Mouse (Mus musculus): Measurements from ENCODE around the gene Dck. TPM values are rescaled to one million over a fixed set of nuclear protein-coding genes. Genes with fewer than 3 reads are reported as not detected.

The Dck gene
- polyA plus RNA-seq, 1 experiment from 2014 or later: 41.4 TPM

DNA sequence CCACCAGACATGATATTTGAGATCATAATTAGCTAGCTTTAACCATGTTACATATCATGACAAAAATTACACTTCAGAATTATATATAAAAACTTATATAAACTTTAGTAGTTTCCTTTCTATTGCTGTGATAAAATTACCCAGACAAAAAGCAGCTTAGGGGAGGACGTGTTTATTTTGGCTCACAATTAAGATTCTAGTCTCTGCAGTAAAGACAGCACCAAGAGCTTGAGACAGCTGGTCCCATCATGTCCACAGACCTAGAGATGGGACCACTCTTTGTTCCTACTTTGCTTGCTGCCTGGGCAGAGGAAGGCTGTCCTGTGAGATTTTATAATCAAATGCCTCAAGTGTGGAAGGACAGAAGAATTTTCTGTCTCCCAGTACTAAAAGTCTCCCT lies 20.3 kb downstream of the Dck start:
- 85% methylated on average over 1 of the region's 1 CpGs for WGBS
- Histone ChIP-seq H3K9me3 (ENCODE audit: low read length) (no peaks in the 10 kb centered on the region), H3K4me1 (ENCODE audit: insufficient read depth, low read length) (no peaks in the 10 kb centered on the region), H3K36me3 (ENCODE audit: insufficient read depth, low read length) (peaks cover 23% of the 10 kb centered on the region), H3K4me2 (replicated peaks; ENCODE audit: low read depth, low read length) (no peak overlapping the region), H3K4me3 (ENCODE audit: low read length) (no peak overlapping the region), H3K9ac (replicated peaks; ENCODE audit: low read length) (no peak overlapping the region), H3K27me3 (ENCODE audit: insufficient read depth, low read length) (no peaks in the 10 kb centered on the region), H3K27ac (ENCODE audit: low read length) (no peak overlapping the region)
- ATAC-seq (ENCODE audit: low FRiP score, low TSS enrichment): no peak

DNA sequence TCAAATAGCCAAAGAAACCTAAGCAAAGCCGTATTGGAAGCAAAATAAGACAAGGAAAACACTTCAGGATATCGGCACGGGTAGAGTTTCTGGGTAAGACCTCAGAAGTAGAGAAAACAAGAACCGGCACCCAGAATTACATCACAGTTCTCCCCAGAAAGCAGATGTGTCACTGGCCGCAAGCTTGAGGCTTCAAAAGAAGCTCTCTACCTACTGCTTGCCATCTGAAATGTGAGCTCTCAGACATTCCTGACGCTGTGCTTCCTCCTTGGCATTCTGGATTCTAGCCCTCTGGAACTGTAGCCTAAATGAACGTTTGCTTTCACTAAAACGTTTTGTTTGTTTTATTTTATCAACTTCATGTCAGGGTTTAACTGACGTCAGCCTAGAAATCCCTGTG lies 25.9 kb downstream of the Dck start:
- H3K27ac ChIP-seq (ENCODE audit: low read length): no peak overlapping the region
- no peak overlapping the region for H3K9ac ChIP-seq (replicated peaks; ENCODE audit: low read length)
- WGBS: 44% methylated on average over 9 of the region's 9 CpGs
- ATAC-seq (ENCODE audit: low FRiP score, low TSS enrichment): no peak
- H3K4me2 ChIP-seq (replicated peaks; ENCODE audit: low read depth, low read length): no peak overlapping the region
- no peaks in the 10 kb centered on the region for H3K4me1 ChIP-seq (ENCODE audit: insufficient read depth, low read length)
- H3K4me3 ChIP-seq (ENCODE audit: low read length): no peak overlapping the region
- no peaks in the 10 kb centered on the region for H3K36me3 ChIP-seq (ENCODE audit: insufficient read depth, low read length)
- no peaks in the 10 kb centered on the region for H3K9me3 ChIP-seq (ENCODE audit: low read length)
- no peaks in the 10 kb centered on the region for H3K27me3 ChIP-seq (ENCODE audit: insufficient read depth, low read length)

DNA sequence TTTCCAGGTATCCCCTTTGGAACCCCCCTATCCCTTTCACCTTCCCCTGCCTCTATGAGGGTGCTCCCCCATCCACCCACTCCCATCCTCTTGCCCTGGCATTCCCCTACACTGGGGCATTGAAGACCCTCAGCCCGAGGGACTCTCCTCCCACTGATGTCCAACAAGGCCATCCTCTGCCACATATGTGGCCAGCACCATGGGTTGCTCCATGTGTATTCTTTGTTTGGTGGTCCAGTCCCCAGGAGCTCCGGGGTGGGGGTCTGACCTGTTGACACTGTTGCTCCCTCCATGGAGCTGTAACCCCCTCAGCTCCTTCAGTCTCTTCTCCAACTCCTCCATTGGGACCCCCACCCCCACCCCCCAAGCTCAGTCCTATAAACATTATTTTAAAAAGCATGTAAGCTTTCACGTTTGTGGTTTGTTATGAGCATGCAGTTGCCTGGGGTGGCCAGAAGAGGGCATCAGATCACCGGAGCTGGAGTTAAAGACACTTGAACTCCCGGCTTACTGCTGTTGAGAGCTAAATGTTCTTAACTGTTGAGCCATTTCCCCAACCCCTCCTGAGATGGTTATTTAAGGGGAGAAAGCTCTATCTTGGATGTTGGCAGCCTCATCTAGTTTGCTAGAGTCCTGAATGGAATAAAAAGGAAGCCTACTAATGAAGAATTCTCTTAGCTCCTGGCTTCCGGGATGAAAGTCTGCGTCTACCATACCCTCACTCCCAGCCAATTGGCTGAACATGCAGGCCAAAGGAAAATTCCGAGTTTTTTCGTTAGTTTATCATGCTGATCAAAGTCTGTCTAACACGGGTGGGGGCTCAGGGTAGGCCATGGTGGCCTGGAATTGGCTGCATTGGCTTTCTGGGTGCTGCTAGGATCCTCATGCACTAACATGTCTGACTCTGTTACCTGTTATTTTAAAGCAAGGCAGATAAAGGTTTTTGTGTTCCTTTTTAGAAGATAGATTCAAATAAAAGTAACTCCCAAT lies 26.8 kb downstream of the Dck start:
- 38% methylated on average over 10 of the region's 10 CpGs for WGBS
- H3K36me3 ChIP-seq (ENCODE audit: insufficient read depth, low read length): no peaks in the 10 kb centered on the region
- H3K9ac ChIP-seq (replicated peaks; ENCODE audit: low read length): no peak overlapping the region

DNA sequence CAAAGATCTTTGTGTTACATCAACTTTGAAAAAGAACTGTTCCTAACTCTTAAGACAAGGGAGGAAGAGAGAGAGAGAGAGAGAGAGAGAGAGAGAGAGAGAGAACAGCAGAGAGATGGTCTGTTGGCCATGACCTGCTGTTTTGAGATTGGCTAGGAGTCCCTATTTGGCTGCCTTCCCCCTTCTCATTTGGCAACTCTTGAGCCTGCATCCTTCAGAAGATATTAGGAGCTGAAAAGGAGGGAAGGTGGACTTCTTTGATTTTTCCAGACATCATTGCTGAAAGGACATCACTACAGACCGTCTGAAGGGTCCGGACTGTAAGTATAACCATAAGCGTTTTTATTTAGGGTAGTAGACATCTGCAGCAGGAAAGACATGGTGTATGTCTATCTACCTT lies 28.9 kb downstream of the Dck start:
- H3K4me1 ChIP-seq (ENCODE audit: insufficient read depth, low read length): peaks cover 15% of the 10 kb centered on the region
- H3K9me3 ChIP-seq (ENCODE audit: low read length): no peaks in the 10 kb centered on the region
- H3K9ac ChIP-seq (replicated peaks; ENCODE audit: low read length): no peak overlapping the region
- H3K4me2 ChIP-seq (replicated peaks; ENCODE audit: low read depth, low read length): no peak overlapping the region
- no peaks in the 10 kb centered on the region for H3K27me3 ChIP-seq (ENCODE audit: insufficient read depth, low read length)
- H3K4me3 ChIP-seq (ENCODE audit: low read length): no peak overlapping the region
- 88% methylated on average over 3 of the region's 3 CpGs for WGBS
- no peaks in the 10 kb centered on the region for H3K36me3 ChIP-seq (ENCODE audit: insufficient read depth, low read length)
- H3K27ac ChIP-seq (ENCODE audit: low read length): no peak overlapping the region
- ATAC-seq (ENCODE audit: low FRiP score, low TSS enrichment): no peak

More for the DNA sequence above, 26.8 kb downstream of the Dck start:
- no peaks in the 10 kb centered on the region for H3K9me3 ChIP-seq (ENCODE audit: low read length)
- no peak overlapping the region for H3K27ac ChIP-seq (ENCODE audit: low read length)
- H3K4me3 ChIP-seq (ENCODE audit: low read length): no peak overlapping the region
- ATAC-seq (ENCODE audit: low FRiP score, low TSS enrichment): peak; percentile 58; the same call in 1 of the 2 replicates
- H3K4me1 ChIP-seq (ENCODE audit: insufficient read depth, low read length): peaks cover 8% of the 10 kb centered on the region
- no peak overlapping the region for H3K4me2 ChIP-seq (replicated peaks; ENCODE audit: low read depth, low read length)
- H3K27me3 ChIP-seq (ENCODE audit: insufficient read depth, low read length): no peaks in the 10 kb centered on the region

DNA sequence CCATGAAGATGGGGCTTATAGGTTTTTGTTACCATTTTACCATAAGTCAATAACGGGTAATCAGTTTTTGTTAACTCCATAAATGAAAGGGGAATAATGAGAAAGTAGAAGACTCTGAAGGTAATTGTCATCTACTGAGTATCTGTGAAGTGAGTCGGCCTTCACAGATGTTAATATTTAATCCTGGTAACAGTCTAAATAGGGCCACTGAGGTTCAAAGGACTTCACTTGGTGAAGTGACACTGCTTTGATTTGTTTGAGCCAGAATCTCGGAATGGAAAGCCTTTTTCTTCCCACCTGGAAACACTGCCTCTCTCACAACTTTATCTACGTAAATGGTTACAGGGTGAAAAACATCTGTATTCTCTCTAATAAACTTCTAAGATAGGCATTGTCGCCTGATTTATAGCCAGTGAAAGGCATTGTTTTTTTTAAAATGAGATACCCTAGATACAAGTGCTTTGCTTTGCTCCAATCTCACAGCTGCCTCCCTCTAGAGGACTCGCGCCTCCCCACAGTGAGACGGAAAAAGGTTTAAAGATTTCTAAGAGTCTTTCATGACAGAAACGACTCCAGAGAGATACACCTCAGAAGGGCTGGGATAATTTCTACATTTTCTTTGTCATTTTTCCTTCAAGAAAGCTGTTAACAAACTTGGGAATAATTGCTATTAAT lies 31.3 kb downstream of the Dck start:
- 0 out of 2 replicates have a peak overlapping the region, but pooled peaks have one; percentile 16 for H3K9ac ChIP-seq (replicated peaks; ENCODE audit: low read length)
- ATAC-seq (ENCODE audit: low FRiP score, low TSS enrichment): peak; percentile 68; the same call in 1 of the 2 replicates

DNA sequence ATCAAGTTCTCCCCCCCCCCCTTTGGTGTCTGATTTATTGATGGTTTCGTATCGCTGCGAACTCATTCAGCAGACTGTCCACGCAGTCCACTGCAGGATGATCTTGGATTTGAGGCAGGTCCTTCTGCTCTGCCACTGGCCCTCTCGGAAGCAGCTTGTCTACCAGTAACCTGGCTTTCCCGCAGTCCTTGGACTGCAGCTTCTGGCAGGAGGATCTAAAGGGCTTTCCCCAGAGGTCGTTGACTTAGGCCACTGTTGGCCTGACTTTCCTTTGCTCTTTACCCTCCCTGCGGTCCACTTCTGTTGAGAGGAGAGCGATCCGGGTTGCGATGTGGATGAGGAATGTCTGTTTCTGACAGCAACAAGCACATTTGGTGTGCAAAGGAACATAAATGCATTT lies 31.8 kb downstream of the Dck start:
- no peaks in the 10 kb centered on the region for H3K36me3 ChIP-seq (ENCODE audit: insufficient read depth, low read length)
- H3K9ac ChIP-seq (replicated peaks; ENCODE audit: low read length): 0 out of 2 replicates have a peak overlapping the region, but pooled peaks have one; percentile 16
- no peaks in the 10 kb centered on the region for H3K9me3 ChIP-seq (ENCODE audit: low read length)
- H3K27me3 ChIP-seq (ENCODE audit: insufficient read depth, low read length): no peaks in the 10 kb centered on the region
- H3K4me2 ChIP-seq (replicated peaks; ENCODE audit: low read depth, low read length): peak overlapping the region; percentile 47
- ATAC-seq (ENCODE audit: low FRiP score, low TSS enrichment): peak; percentile 54
- H3K4me3 ChIP-seq (ENCODE audit: low read length): peak overlapping the region; percentile 20
- peaks cover 15% of the 10 kb centered on the region for H3K4me1 ChIP-seq (ENCODE audit: insufficient read depth, low read length)
- peak overlapping the region; percentile 66 for H3K27ac ChIP-seq (ENCODE audit: low read length)
- 21% methylated on average over 11 of the region's 11 CpGs for WGBS

More for the DNA sequence above, 31.3 kb downstream of the Dck start:
- H3K4me2 ChIP-seq (replicated peaks; ENCODE audit: low read depth, low read length): peak overlapping the region; percentile 47
- H3K4me3 ChIP-seq (ENCODE audit: low read length): peak overlapping the region; percentile 20
- H3K27me3 ChIP-seq (ENCODE audit: insufficient read depth, low read length): no peaks in the 10 kb centered on the region
- H3K27ac ChIP-seq (ENCODE audit: low read length): peak overlapping the region; percentile 66
- H3K4me1 ChIP-seq (ENCODE audit: insufficient read depth, low read length): peaks cover 15% of the 10 kb centered on the region
- no peaks in the 10 kb centered on the region for H3K36me3 ChIP-seq (ENCODE audit: insufficient read depth, low read length)
- WGBS: 24% methylated on average over 9 of the region's 9 CpGs
- H3K9me3 ChIP-seq (ENCODE audit: low read length): no peaks in the 10 kb centered on the region

DNA sequence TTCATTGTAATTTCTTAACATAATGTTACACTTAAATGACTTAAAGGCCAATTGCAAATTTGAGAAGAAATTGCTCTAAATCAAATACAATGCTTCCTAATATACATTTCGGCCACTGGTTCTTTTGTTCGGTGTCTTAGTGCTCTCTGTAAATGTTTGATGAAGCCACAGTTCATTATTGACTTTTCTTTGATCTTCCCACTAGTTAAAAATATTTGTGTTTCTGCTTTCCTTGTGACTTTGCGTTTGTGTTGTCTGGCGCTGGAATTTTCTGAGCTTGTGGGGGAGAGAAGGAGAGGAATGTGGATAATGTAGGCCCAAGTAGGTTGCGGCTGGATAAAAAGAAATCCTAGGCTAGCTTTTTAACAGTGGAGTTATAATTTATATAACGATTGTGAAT lies 32.3 kb downstream of the Dck start:
- WGBS: 50% methylated on average over 6 of the region's 6 CpGs

DNA sequence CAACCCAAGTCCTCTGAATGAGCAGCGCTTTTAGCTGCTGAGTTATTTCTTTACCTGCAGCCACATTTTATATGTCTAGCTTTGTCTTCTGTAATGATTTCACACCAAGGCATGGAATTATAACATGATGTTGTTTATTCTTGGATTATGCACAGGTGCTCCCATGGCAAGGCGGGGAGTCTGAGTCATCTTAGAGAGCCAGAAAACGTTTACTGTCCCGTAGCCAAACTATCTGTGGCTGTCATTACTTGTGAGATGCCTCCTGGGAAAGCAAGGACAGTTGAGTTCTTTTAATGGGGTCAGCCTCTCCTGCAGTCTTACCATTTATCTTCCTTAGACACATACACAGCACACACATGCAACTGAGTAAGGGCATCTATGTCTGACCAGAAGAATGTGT lies 40.8 kb downstream of the Dck start:
- 87% methylated on average over 4 of the region's 4 CpGs for WGBS
- no peak overlapping the region for H3K4me3 ChIP-seq (ENCODE audit: low read length)
- no peak for ATAC-seq (ENCODE audit: low FRiP score, low TSS enrichment)

More for the DNA sequence above, 32.3 kb downstream of the Dck start:
- H3K27ac ChIP-seq (ENCODE audit: low read length): peak overlapping the region; percentile 66; the same call in 1 of the 2 replicates
- H3K4me2 ChIP-seq (replicated peaks; ENCODE audit: low read depth, low read length): no peak overlapping the region
- peaks cover 15% of the 10 kb centered on the region for H3K4me1 ChIP-seq (ENCODE audit: insufficient read depth, low read length)
- no peak overlapping the region for H3K4me3 ChIP-seq (ENCODE audit: low read length)
- peak; percentile 23; the same call in 1 of the 2 replicates for ATAC-seq (ENCODE audit: low FRiP score, low TSS enrichment)
- no peaks in the 10 kb centered on the region for H3K27me3 ChIP-seq (ENCODE audit: insufficient read depth, low read length)
- H3K9me3 ChIP-seq (ENCODE audit: low read length): no peaks in the 10 kb centered on the region
- H3K9ac ChIP-seq (replicated peaks; ENCODE audit: low read length): no peak overlapping the region
- H3K36me3 ChIP-seq (ENCODE audit: insufficient read depth, low read length): no peaks in the 10 kb centered on the region

DNA sequence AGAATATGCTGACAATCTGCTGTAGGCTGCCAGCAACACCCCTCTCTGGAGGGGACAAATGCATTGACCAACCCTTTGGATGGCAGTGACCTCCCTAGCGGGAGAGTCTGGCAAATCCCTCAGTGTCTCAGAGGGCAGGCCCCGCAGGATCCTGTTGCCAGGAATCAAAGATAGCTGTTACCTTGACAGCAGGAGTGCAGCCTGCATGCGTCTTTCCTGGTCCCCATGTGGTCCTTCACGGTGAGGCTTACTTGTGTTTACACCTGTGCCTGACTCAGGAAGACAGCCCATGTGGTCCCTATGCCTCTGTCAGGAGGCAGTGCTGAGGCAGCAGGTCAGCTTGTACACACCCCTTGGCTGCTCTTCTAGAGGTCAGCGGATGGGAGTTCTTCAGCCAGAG lies 41.5 kb downstream of the Dck start:
- no peaks in the 10 kb centered on the region for H3K36me3 ChIP-seq (ENCODE audit: insufficient read depth, low read length)
- H3K9ac ChIP-seq (replicated peaks; ENCODE audit: low read length): no peak overlapping the region
- WGBS: 33% methylated on average over 5 of the region's 5 CpGs
- H3K4me2 ChIP-seq (replicated peaks; ENCODE audit: low read depth, low read length): no peak overlapping the region
- H3K27me3 ChIP-seq (ENCODE audit: insufficient read depth, low read length): no peaks in the 10 kb centered on the region
- no peaks in the 10 kb centered on the region for H3K4me1 ChIP-seq (ENCODE audit: insufficient read depth, low read length)
- no peak overlapping the region for H3K27ac ChIP-seq (ENCODE audit: low read length)
- no peak for ATAC-seq (ENCODE audit: low FRiP score, low TSS enrichment)
- no peaks in the 10 kb centered on the region for H3K9me3 ChIP-seq (ENCODE audit: low read length)
- no peak overlapping the region for H3K4me3 ChIP-seq (ENCODE audit: low read length)

More for the DNA sequence above, 40.8 kb downstream of the Dck start:
- H3K9ac ChIP-seq (replicated peaks; ENCODE audit: low read length): no peak overlapping the region
- H3K27me3 ChIP-seq (ENCODE audit: insufficient read depth, low read length): no peaks in the 10 kb centered on the region
- no peak overlapping the region for H3K27ac ChIP-seq (ENCODE audit: low read length)
- H3K4me2 ChIP-seq (replicated peaks; ENCODE audit: low read depth, low read length): no peak overlapping the region
- H3K9me3 ChIP-seq (ENCODE audit: low read length): no peaks in the 10 kb centered on the region
- H3K4me1 ChIP-seq (ENCODE audit: insufficient read depth, low read length): no peaks in the 10 kb centered on the region
- H3K36me3 ChIP-seq (ENCODE audit: insufficient read depth, low read length): no peaks in the 10 kb centered on the region
